Mouse (Mus musculus) gonadal fat pad, adult 2 months (tissue): ENCODE data around the gene Oser1. TPM values are rescaled to one million over a fixed set of nuclear protein-coding genes. Genes with fewer than 3 reads are reported as not detected.
"Not testable (repeated sequence)": the region's sequence is repeated elsewhere in the genome, so short reads cannot be mapped to it uniquely, and the experiment has no call there.

Source experiments
- DNase-seq: peaks from one replicate; pipeline ENCODE4 v3.0.0-alpha.2; 2012; ENCODE audit warnings: low read depth
- polyA plus RNA-seq: library from polyadenylated mRNA; depleted of rRNA; stranded (reverse); fragments of >200 nt; gene quantifications from 2 replicates; pipeline ENCODE4 v1.2.3, GENCODE M21; 2012

Oser1 gene
- polyA plus RNA-seq, 1 experiment, result 25.0 TPM

GRCm38 (mm10) chr2:163443543-163443942, 19.0 kb upstream of the Oser1 start:
- DNase-seq, result no peak

GRCm38 (mm10) chr2:163439488-163439887, 15.0 kb upstream of the Oser1 start:
- no peak for DNase-seq

GRCm38 (mm10) chr2:163438619-163439451, 14.3 kb upstream of the Oser1 start:
- no peak for DNase-seq

- DNase-seq, result no peak
Observed at GRCm38 (mm10) chr2:163438246-163438618, 13.7 kb upstream of the Oser1 start, which contains the start of gene Gdap1l1. Gdap1l1 (plus strand) TSS chr2:163438476.

- no peak for DNase-seq
Observed at GRCm38 (mm10) chr2:163437800-163438199, 13.3 kb upstream of the Oser1 start.

- DNase-seq, result no peak
Observed at GRCm38 (mm10) chr2:163433971-163434370, 9.5 kb upstream of the Oser1 start.

- DNase-seq, result no peak
Observed at GRCm38 (mm10) chr2:163431289-163431688, 6.8 kb upstream of the Oser1 start.

- DNase-seq, result no peak
Observed at GRCm38 (mm10) chr2:163428346-163429011, 4.0 kb upstream of the Oser1 start.

GRCm38 (mm10) chr2:163422895-163423660, 1.4 kb downstream of the Oser1 start:
- DNase-seq, result no peak

- DNase-seq, result no peak
Observed at GRCm38 (mm10) chr2:163420366-163420886, 4.1 kb downstream of the Oser1 start.

- DNase-seq, result peak; percentile 88
Observed at GRCm38 (mm10) chr2:163419346-163420045, 5.0 kb downstream of the Oser1 start.

GRCm38 (mm10) chr2:163418841-163419345, 5.6 kb downstream of the Oser1 start:
- no peak for DNase-seq

- DNase-seq, result no peak
Observed at GRCm38 (mm10) chr2:163417830-163418229, 6.7 kb downstream of the Oser1 start.

GRCm38 (mm10) chr2:163417026-163417425, 7.5 kb downstream of the Oser1 start:
- DNase-seq, result no peak

GRCm38 (mm10) chr2:163412846-163413590, 11.5 kb downstream of the Oser1 start:
- DNase-seq, result no peak

- DNase-seq, result no peak
Observed at GRCm38 (mm10) chr2:163412419-163412818, 12.1 kb downstream of the Oser1 start.

- no peak for DNase-seq
Observed at GRCm38 (mm10) chr2:163411840-163412239, 12.7 kb downstream of the Oser1 start.

- DNase-seq, result not testable (repeated sequence)
Observed at GRCm38 (mm10) chr2:163411344-163411743, 13.2 kb downstream of the Oser1 start.

GRCm38 (mm10) chr2:163410211-163410610, 14.3 kb downstream of the Oser1 start:
- DNase-seq, result no peak

- DNase-seq, result no peak
Observed at GRCm38 (mm10) chr2:163404037-163404815, 20.3 kb downstream of the Oser1 start.
